Mouse (Mus musculus): ENCODE measurements around the gene Lipm. TPM values are rescaled to one million over a fixed set of nuclear protein-coding genes. Genes with fewer than 3 reads are reported as not detected.

Lipm gene
- polyA plus RNA-seq, 1 experiment from 2014 or later = not detected

- H3K4me1 ChIP-seq (ENCODE audit: control insufficient read depth, insufficient read depth, low read length) = no peaks in the 10 kb centered on the region
- WGBS = 84% methylated on average over 1 of the region's 1 CpGs
- ATAC-seq (ENCODE audit: low read depth) = no peak
Observed at GRCm38 (mm10) chr19:34096228-34096627, 4.5 kb upstream of the Lipm start.

DNA sequence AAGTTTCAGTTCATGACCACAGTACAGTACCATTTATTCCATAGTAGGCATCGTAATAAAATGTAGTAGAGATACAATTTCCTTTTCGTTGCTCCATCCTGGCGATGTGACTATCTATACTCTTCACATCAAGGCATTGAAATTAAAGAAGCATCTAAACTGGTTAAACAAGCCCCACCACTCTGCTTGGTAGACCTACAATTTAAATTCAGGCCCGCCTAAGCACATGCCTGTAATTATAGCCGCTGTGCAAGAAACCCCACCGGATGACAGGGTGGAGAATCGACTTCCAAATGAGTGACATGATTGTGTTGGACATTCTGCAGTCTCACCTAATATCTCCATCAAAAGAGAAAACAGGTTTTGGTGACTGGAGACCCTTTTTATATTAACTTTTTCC is 1.2 kb downstream of the Lipm start:
- no peak overlapping the region for H3K4me2 ChIP-seq (ENCODE audit: low read depth, low read length)
- no peaks in the 10 kb centered on the region for H3K27me3 ChIP-seq (ENCODE audit: control insufficient read depth, insufficient read depth, low read length)
- no peak overlapping the region for H3K4me3 ChIP-seq (ENCODE audit: low read depth, low read length)
- no peaks in the 10 kb centered on the region for H3K4me1 ChIP-seq (ENCODE audit: control insufficient read depth, insufficient read depth, low read length)
- no peaks in the 10 kb centered on the region for H3K9me3 ChIP-seq (ENCODE audit: control insufficient read depth, low read length)
- H3K9ac ChIP-seq (replicated peaks; ENCODE audit: low read depth, low read length) = no peak overlapping the region
- ATAC-seq (ENCODE audit: low read depth) = no peak
- H3K27ac ChIP-seq (ENCODE audit: low read depth, low read length) = no peak overlapping the region
- WGBS = 94% methylated on average over 7 of the region's 7 CpGs
- no peaks in the 10 kb centered on the region for H3K36me3 ChIP-seq (ENCODE audit: control insufficient read depth, insufficient read depth, low read length)

More at GRCm38 (mm10) chr19:34096228-34096627, 4.5 kb upstream of the Lipm start:
- no peaks in the 10 kb centered on the region for H3K9me3 ChIP-seq (ENCODE audit: control insufficient read depth, low read length)
- no peaks in the 10 kb centered on the region for H3K36me3 ChIP-seq (ENCODE audit: control insufficient read depth, insufficient read depth, low read length)
- H3K4me2 ChIP-seq (ENCODE audit: low read depth, low read length) = no peak overlapping the region
- H3K9ac ChIP-seq (replicated peaks; ENCODE audit: low read depth, low read length) = no peak overlapping the region
- H3K27me3 ChIP-seq (ENCODE audit: control insufficient read depth, insufficient read depth, low read length) = no peaks in the 10 kb centered on the region
- no peak overlapping the region for H3K4me3 ChIP-seq (ENCODE audit: low read depth, low read length)
- H3K27ac ChIP-seq (ENCODE audit: low read depth, low read length) = no peak overlapping the region

DNA sequence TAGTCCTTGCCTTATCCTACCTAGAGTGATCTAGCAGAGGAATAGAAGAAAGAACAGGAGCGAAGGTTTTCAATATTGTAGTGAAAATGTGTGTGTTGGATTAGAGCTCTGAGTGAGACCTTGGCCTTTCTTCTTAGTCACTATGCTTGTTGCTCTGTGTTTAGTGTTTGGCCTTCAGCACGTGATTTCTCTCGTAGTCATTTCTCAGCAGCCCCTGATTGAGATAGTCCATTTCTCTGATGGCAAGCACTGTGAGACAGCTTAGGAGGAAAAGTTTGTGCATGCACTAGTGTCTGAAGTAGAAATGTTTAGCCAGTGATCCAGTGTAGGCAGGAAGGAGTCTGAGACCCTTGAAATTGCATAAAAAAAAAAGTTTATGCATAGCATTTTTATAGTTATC is 4.1 kb downstream of the Lipm start:
- H3K9me3 ChIP-seq (ENCODE audit: control insufficient read depth, low read length) = no peaks in the 10 kb centered on the region
- WGBS = 84% methylated on average over 3 of the region's 3 CpGs
- ATAC-seq (ENCODE audit: low read depth) = no peak

GRCm38 (mm10) chr19:34119102-34119501 is 18.4 kb downstream of the Lipm start:
- no peaks in the 10 kb centered on the region for H3K4me1 ChIP-seq (ENCODE audit: control insufficient read depth, insufficient read depth, low read length)
- H3K9me3 ChIP-seq (ENCODE audit: control insufficient read depth, low read length) = no peaks in the 10 kb centered on the region
- no peaks in the 10 kb centered on the region for H3K27me3 ChIP-seq (ENCODE audit: control insufficient read depth, insufficient read depth, low read length)
- H3K27ac ChIP-seq (ENCODE audit: low read depth, low read length) = no peak overlapping the region
- H3K4me3 ChIP-seq (ENCODE audit: low read depth, low read length) = no peak overlapping the region
- H3K4me2 ChIP-seq (ENCODE audit: low read depth, low read length) = no peak overlapping the region
- no peak overlapping the region for H3K9ac ChIP-seq (replicated peaks; ENCODE audit: low read depth, low read length)
- 82% methylated on average over 1 of the region's 1 CpGs for WGBS
- no peak for ATAC-seq (ENCODE audit: low read depth)
- H3K36me3 ChIP-seq (ENCODE audit: control insufficient read depth, insufficient read depth, low read length) = no peaks in the 10 kb centered on the region

More for the DNA sequence above, 4.1 kb downstream of the Lipm start:
- H3K4me2 ChIP-seq (ENCODE audit: low read depth, low read length) = no peak overlapping the region
- H3K4me3 ChIP-seq (ENCODE audit: low read depth, low read length) = no peak overlapping the region
- no peaks in the 10 kb centered on the region for H3K36me3 ChIP-seq (ENCODE audit: control insufficient read depth, insufficient read depth, low read length)
- H3K4me1 ChIP-seq (ENCODE audit: control insufficient read depth, insufficient read depth, low read length) = no peaks in the 10 kb centered on the region
- no peak overlapping the region for H3K27ac ChIP-seq (ENCODE audit: low read depth, low read length)
- no peaks in the 10 kb centered on the region for H3K27me3 ChIP-seq (ENCODE audit: control insufficient read depth, insufficient read depth, low read length)
- no peak overlapping the region for H3K9ac ChIP-seq (replicated peaks; ENCODE audit: low read depth, low read length)

DNA sequence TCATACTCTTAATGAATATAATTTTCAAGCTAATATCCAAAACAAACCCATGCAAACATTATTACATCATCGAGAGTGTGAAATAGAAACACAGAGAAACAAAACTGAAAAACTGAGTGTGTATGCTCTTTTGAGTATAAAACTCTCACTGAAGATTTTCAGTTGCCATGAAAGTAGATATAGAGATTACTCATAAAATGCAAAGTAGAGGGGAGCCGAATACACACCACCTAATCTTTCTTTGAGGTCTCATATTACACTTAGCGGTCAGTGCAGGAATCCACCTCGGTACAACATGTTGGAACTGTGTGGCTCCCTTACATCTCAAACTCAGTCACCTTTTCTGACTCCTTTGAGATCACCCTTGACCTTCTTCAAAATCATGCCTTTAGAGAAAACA is 18.9 kb downstream of the Lipm start:
- ATAC-seq (ENCODE audit: low read depth) = no peak
- Histone ChIP-seq H3K9me3 (ENCODE audit: control insufficient read depth, low read length) (no peaks in the 10 kb centered on the region), H3K9ac (replicated peaks; ENCODE audit: low read depth, low read length) (no peak overlapping the region), H3K27ac (ENCODE audit: low read depth, low read length) (no peak overlapping the region), H3K36me3 (ENCODE audit: control insufficient read depth, insufficient read depth, low read length) (no peaks in the 10 kb centered on the region), H3K27me3 (ENCODE audit: control insufficient read depth, insufficient read depth, low read length) (no peaks in the 10 kb centered on the region), H3K4me3 (ENCODE audit: low read depth, low read length) (no peak overlapping the region), H3K4me2 (ENCODE audit: low read depth, low read length) (no peak overlapping the region), H3K4me1 (ENCODE audit: control insufficient read depth, insufficient read depth, low read length) (no peaks in the 10 kb centered on the region)
- 90% methylated on average over 4 of the region's 4 CpGs for WGBS

DNA sequence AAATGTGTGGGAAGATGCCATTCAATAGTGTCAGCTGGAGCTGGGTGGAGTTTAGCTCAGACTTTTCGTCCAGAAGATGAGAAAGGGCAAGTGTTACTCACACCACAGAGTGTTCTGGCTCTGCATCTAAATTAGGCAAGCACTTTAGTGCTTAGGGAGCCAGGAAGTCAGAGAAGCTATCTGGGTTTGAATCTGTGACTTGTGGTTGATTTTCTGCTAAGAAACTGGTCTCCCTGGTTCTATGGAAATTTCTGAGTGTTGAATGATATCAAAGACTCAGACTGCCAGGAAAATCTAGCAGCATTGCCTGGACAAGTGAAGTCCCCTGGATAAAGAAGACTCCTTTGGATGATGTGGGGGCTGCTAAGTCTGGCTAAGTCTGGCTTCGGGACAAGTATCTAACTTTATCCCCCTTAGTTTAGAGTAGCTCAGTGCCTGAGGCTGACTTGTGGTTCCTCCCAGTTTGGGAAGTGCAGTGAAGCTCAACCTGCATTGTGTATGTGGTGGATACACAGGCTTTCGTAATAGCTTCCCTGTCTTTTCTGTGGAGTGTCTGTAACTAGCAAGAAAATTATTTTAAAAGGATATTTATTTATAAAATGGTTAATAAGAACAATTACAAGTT is 19.5 kb downstream of the Lipm start:
- Histone ChIP-seq H3K9me3 (ENCODE audit: control insufficient read depth, low read length) (no peaks in the 10 kb centered on the region), H3K4me2 (ENCODE audit: low read depth, low read length) (no peak overlapping the region), H3K27ac (ENCODE audit: low read depth, low read length) (no peak overlapping the region), H3K36me3 (ENCODE audit: control insufficient read depth, insufficient read depth, low read length) (no peaks in the 10 kb centered on the region), H3K4me1 (ENCODE audit: control insufficient read depth, insufficient read depth, low read length) (no peaks in the 10 kb centered on the region), H3K4me3 (ENCODE audit: low read depth, low read length) (no peak overlapping the region), H3K27me3 (ENCODE audit: control insufficient read depth, insufficient read depth, low read length) (no peaks in the 10 kb centered on the region), H3K9ac (replicated peaks; ENCODE audit: low read depth, low read length) (no peak overlapping the region)
- ATAC-seq (ENCODE audit: low read depth) = no peak
- 79% methylated on average over 3 of the region's 3 CpGs for WGBS

DNA sequence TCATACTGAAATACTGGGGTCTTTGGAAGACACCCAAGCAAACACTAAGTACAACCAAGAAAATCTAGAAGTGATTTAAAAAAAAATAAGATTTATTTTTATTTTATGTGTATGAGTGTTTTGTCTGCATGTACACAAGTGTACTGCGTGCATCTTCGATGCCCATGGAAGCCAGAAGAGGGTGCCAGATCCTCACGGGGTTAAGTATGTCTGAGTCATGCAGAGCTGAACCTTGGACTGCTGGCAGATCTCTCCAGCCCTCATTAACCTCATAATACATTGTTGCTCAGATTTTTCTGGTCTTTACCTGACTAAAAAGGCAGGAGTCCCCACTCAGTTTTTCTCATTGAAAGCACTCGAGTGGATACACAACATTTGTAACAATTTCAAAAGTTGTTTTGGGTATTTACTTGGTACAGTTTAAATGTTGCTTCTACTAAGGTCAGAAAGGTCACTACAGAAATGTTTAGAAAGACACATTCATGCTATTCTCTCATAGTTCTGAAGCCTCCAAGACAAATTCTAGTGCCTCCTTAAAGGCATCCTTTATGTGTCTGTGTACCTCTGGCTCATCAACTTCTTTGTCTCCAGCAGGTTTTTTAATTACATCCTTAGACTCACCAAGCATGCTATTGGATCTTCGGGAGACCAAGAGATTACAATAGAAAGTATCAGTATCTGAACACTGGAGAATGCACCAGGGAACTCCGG is 38.1 kb downstream of the Lipm start:
- Histone ChIP-seq H3K4me1 (ENCODE audit: control insufficient read depth, insufficient read depth, low read length) (no peaks in the 10 kb centered on the region), H3K9me3 (ENCODE audit: control insufficient read depth, low read length) (no peaks in the 10 kb centered on the region), H3K27ac (ENCODE audit: low read depth, low read length) (no peak overlapping the region), H3K27me3 (ENCODE audit: control insufficient read depth, insufficient read depth, low read length) (no peaks in the 10 kb centered on the region), H3K4me3 (ENCODE audit: low read depth, low read length) (no peak overlapping the region), H3K9ac (replicated peaks; ENCODE audit: low read depth, low read length) (no peak overlapping the region), H3K36me3 (ENCODE audit: control insufficient read depth, insufficient read depth, low read length) (no peaks in the 10 kb centered on the region), H3K4me2 (ENCODE audit: low read depth, low read length) (no peak overlapping the region)
- WGBS = 90% methylated on average over 6 of the region's 6 CpGs
- ATAC-seq (ENCODE audit: low read depth) = no peak

GRCm38 (mm10) chr19:34139431-34140046 is 38.8 kb downstream of the Lipm start:
- Histone ChIP-seq H3K4me3 (ENCODE audit: low read depth, low read length) (no peak overlapping the region), H3K4me1 (ENCODE audit: control insufficient read depth, insufficient read depth, low read length) (no peaks in the 10 kb centered on the region), H3K27me3 (ENCODE audit: control insufficient read depth, insufficient read depth, low read length) (no peaks in the 10 kb centered on the region), H3K9ac (replicated peaks; ENCODE audit: low read depth, low read length) (no peak overlapping the region), H3K27ac (ENCODE audit: low read depth, low read length) (no peak overlapping the region), H3K4me2 (ENCODE audit: low read depth, low read length) (no peak overlapping the region), H3K36me3 (ENCODE audit: control insufficient read depth, insufficient read depth, low read length) (no peaks in the 10 kb centered on the region), H3K9me3 (ENCODE audit: control insufficient read depth, low read length) (no peaks in the 10 kb centered on the region)
- ATAC-seq (ENCODE audit: low read depth) = no peak
- 89% methylated on average over 3 of the region's 3 CpGs for WGBS

DNA sequence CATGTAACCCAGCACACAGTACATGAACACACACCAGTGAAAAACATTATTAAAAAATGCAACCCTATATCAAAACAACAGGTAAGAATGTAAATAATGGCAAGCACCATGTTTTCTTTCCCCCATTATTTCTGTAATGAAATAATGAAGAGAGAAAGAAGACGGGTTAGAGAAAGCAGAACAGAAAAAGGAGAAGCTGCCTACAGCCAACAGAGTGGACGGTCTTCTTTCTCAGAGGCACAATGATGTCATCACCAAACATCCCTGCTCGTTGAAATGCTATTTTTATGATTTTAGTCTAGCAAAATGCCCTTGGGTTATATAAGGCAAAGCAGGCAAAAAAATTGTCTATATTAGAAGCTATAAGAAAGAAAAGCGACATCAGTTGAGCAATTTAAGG is 47.7 kb downstream of the Lipm start:
- H3K9ac ChIP-seq (replicated peaks; ENCODE audit: low read depth, low read length) = no peak overlapping the region
- H3K27me3 ChIP-seq (ENCODE audit: control insufficient read depth, insufficient read depth, low read length) = no peaks in the 10 kb centered on the region
- H3K9me3 ChIP-seq (ENCODE audit: control insufficient read depth, low read length) = no peaks in the 10 kb centered on the region
- no peak for ATAC-seq (ENCODE audit: low read depth)
- H3K27ac ChIP-seq (ENCODE audit: low read depth, low read length) = no peak overlapping the region
- H3K4me2 ChIP-seq (ENCODE audit: low read depth, low read length) = no peak overlapping the region
- H3K36me3 ChIP-seq (ENCODE audit: control insufficient read depth, insufficient read depth, low read length) = no peaks in the 10 kb centered on the region
- H3K4me1 ChIP-seq (ENCODE audit: control insufficient read depth, insufficient read depth, low read length) = no peaks in the 10 kb centered on the region
- 88% methylated on average over 4 of the region's 4 CpGs for WGBS
- no peak overlapping the region for H3K4me3 ChIP-seq (ENCODE audit: low read depth, low read length)
